Mouse (Mus musculus): ENCODE measurements around the gene Pbx4. TPM values are rescaled to one million over a fixed set of nuclear protein-coding genes. Genes with fewer than 3 reads are reported as not detected.

Pbx4 gene
- total RNA-seq (2021): 10 to 100 TPM; 12.4 to 14.0 TPM
- long read RNA-seq, partial matches to known transcripts: 1 of 13 reads
- long read RNA-seq, other reads (novel, unspliced or antisense): 6 of 13 reads

DNA sequence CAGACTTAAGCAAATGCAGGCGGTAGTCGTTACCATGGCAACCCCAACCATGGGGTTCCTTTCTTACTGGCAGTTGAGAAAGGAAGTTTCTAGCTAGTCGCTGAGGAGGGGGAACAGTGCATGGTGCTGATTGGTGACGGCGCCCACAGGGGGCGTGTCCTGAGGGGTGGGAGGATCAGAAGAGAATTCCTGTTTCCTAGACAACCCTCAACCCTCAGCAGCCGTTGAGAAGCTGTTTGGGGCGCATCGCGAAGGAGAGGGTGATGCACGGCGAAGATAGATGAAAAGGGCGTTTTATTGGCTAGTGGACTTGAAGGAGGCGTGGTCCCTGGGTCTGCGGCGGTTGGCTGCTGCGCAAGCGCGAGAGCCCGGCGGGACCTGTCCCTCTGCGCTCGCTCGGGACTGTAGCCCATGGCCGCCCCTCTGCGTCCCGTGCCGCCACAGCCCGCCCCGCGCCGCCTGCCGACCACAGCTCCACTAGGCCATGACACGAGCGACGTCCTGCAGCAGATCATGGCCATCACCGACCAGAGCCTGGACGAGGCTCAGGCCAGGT lies at the start of gene Pbx4:
TSS of gene Pbx4 (plus strand) at position 194 of the 556 bp plus-strand sequence.
- DNase-seq (ENCODE audit: low spot score in 2 of 2): peak; percentile 95

DNA sequence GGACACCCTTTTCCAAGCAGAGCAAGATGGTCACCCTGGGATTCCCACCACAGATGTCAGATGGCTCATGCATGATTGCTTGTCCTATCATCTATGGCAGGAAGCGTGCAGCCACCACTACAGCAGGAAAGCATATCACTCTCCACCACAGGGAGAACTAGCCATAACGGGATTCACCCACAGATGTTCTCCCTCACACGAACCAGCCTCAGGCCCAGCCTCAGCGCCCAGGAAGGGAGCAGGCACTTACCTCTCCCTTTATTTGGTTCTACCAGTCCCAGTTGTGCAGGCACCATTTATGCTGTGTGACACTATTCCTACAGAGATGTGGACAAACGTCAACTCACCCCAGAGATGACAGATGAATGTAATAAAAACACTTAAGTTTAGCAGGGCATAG lies 43.2 kb upstream of the Pbx4 start:
- DNase-seq (ENCODE audit: low spot score in 2 of 2): no peak

DNA sequence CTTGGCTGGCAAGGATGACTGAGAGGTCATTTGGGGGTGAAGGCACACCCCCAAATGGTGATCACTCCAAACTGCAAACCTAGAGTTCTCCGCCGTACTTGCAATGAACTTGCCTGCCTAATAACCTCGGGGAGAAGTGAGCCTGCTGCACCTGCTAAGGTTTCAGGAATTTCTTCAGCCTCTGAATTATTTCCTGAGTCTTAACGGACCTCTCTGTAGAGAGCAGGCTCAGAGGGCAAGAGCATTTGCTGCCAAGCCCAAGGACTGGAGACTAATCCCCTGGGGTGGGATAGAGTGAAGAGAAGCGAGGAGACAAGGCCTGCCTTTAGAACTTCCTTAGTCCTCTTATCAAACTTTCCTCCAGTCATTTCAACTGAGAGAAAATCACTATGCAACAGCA lies 42.6 kb upstream of the Pbx4 start:
- no peak for DNase-seq (ENCODE audit: low spot score in 2 of 2)

DNA sequence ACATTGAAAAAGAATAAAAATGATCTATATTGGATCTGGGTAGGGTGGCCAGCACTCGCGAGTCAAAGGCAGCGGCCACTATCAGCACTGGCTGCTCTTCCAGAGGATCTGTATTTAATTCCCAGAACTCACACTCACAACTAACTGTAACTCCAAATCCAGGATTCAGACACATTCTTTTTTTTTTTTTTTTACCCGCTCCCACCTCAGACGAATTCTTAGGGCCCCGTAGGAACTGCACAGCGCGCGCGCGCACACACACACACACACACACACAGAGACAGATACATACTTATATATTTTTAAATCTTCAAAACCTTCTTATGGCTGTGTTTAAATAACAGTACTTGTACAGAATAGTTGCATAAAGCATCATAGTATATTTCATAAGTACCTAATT lies 41.9 kb upstream of the Pbx4 start:
- DNase-seq (ENCODE audit: low spot score in 2 of 2): no peak

DNA sequence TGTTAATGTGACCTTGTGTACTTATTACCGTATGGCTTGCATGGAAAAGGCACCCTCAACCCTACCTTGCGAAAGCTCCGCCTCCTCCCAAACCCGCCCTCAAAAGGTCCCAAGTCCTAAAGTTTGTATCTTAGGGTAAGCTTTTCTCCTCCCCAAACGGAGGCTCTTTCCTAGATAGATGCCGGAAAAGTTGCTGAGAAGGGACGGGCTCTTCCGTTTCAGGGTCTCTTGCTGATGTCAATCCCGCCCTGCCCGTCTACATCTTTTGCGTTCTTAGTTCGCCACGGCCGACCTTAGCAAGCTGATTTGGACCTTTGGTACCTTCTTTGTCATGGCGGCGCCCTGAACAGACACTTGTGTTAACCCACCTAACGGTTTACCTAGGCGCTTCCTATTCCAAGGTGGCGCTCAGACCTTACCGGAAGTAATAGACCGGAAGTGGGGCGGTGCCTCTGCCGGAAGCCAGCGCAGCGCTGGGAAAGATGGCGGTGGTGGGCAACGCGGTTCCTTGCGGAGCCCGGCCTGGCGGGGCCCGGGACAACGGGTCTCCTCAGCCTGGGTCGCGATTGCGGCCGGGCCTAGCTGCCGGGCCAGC lies 41.4 kb upstream of the Pbx4 start, which contains the start of the genes Atp13a1 and Zfp866:
TSS of gene Atp13a1 (plus strand) at position 391 of the 595 bp plus-strand sequence.
TSS of gene Zfp866 (minus strand) at position 406 of the 595 bp plus-strand sequence.
- peak; percentile 80 to 90 for DNase-seq (ENCODE audit: low spot score in 2 of 2)

DNA sequence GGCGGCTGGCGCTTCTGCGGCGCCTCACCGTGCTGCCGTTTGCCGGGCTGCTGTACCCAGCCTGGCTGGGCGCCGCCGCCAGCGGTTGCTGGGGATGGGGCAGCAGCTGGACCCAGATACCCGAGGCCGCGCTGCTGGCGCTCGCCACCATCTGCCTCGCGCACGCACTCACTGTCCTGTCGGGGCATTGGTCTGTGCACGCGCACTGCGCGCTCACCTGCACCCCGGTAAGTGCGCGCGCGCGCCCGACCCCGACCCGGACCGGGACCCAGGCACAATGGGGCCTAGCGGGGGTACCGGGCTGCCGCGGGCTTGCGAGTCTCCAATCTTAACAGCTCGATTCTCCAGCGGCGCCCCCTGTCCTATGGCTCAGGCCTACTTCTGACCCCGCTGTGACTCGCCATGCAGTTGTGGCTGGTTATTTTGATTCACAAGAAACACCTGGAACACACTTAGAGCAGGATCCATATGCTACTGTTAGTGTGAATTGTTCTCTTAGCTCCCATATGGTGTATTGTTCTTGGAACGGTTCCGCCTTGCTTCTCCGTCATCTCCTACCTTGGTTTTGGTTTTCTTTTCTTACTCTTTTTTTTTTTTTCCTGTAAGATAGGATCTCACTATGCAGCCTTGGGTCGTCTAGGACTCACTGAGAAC lies 40.7 kb upstream of the Pbx4 start:
- peak in 1 of 2 experiments; percentile 19 for DNase-seq (ENCODE audit: low spot score in 2 of 2)

DNA sequence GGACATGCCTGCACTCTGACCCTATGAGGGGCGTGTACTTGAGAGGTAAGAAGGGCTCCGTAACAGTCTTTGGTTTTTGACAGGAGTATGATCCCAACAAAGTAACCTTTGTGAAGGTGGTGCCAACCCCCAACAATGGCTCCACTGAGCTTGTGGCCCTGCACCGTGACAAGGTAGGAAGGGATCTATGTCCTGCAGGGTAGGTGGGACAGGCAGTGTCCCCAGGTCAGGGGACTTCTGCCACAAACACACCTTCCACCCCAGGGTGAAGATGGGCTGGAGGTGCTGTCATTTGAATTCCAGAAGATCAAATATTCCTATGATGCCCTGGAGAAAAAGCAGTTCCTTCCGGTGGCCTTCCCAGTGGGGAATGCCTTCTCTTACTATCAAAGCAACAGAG lies 38.6 kb upstream of the Pbx4 start:
- no peak for DNase-seq (ENCODE audit: low spot score in 2 of 2)

DNA sequence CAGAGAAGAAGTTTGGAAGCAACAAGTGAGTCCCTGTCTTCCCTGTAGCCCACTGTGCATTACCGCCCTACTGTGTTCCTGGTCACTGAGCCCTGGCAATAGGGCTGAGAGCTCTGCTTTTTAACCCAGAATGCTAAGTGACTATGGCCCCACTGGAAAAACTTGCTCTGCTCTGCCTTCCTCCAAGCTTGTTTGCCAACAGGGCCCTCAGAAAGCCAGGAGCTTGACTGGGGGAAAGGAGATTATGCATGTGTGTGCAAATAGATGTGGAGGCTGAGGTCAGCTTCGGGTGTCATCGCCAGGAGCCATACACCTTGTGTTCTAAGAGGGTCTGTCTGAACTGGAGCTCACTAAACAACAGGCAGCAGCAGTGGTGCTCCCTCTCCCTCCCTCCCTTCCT lies 38.2 kb upstream of the Pbx4 start:
- DNase-seq (ENCODE audit: low spot score in 2 of 2): no peak

DNA sequence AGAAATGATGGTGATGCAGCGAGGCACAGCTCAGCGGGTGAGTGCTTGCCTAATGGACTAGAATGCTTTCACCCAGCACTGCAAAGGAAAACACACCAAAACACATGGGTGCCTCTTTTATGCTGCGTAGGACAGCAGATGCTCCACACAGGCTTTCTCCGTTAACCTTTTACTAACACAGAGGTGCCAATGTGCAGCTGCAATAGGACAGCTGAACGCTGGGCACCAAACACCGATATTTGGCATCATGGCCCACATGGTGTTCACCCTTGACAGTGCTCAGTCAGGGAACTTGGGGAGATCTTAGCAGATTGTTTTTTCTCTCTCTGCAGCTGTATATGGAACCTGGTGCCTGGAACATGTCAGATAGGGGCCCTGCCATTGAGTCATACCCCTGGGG lies 37.4 kb upstream of the Pbx4 start:
- no peak for DNase-seq (ENCODE audit: low spot score in 2 of 2)

DNA sequence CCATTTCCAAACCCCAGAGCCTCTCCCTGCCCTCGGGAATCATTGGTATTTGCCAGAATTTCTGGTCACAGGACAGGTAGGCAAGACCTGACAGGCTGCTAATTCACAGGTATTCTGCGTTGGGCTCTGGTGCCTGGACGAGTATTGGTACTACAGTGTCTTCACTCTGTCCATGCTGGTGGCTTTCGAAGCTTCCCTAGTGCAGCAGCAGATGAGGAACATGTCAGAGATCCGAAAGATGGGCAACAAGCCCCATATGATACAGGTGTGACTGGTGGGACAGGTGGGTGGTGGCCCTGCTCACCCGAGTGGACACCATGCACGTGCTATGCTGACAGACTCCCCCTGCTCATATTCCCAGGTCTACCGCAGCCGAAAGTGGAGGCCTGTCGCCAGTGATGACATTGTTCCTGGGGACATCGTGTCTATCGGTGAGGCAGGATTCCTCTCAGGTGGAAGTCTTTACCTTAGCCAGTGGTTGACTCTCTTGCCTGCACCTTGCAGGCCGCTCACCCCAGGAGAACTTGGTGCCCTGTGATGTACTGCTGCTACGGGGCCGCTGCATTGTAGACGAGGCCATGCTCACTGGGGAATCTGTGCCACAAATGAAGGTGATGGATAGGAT lies 35.5 kb upstream of the Pbx4 start:
- no peak for DNase-seq (ENCODE audit: low spot score in 2 of 2)

DNA sequence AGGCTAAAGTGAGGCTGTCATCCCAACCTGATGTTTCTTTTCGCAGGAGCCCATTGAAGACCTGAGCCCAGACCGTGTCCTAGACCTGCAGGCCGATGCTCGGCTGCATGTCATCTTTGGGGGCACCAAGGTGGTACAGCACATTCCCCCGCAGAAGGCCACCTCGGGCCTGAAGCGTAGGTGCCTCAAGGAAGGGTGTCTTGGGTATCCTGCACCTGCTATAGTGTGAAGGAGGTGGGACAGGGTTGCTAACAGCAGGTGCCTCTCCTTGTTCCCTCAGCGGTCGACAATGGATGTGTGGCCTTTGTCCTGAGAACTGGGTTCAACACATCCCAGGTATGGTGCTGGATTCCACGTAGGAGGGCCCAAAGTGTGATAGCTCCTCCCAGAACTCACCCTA lies 34.6 kb upstream of the Pbx4 start:
- no peak for DNase-seq (ENCODE audit: low spot score in 2 of 2)

DNA sequence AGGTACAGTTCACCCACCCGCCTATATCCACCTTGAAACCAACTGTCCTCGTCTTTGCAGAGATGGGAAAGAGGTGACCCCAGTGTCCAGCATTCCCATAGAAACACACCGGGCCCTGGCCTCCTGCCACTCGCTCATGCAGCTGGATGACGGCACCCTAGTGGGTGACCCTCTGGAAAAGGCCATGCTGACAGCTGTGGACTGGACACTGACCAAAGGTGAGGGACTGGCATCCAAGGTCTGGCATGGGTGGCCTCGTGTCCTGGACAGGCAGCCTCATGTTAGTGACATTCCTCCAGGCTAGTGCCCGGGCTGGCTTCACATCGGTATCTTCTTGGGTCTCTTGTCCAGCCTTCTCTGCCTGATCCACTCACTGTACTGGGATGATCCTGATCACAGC lies 33.0 kb upstream of the Pbx4 start:
- DNase-seq (ENCODE audit: low spot score in 2 of 2): no peak

DNA sequence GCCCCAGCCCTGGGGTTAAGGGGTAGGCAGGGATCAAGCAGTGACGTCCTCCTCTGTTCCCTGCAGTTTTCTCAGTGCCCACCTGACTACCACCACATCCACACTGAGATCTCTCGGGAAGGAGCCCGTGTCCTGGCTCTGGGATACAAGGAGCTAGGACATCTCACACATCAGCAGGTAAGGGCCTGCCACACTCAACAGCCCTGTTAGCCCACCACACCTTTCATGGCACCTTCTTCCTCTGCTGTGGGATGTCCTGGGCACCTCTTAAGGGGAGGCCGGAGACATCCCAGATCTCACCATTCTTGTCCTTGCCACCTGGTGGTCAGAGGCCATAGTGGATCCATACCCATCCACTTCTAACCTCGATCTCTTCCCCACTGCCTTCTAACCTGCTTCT lies 32.3 kb upstream of the Pbx4 start:
- no peak for DNase-seq (ENCODE audit: low spot score in 2 of 2)

DNA sequence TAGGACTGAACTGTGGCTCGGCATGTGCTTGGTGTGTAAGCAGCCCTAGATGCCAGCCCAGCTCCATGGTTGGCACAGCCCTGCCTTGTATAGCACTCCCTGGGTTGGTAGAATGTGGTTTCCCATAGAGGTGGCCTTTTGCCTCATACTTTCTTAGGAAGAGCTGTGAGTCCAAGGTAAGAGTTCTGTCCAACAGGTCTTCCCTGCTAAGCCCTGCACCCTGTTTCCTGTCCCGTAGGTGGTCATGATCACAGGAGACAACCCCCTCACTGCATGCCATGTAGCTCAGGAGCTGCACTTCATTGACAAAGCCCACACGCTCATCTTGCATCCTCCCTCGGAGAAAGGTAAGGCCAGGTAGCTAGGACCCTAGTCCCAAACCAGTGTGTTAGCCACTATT lies 30.5 kb upstream of the Pbx4 start:
- no peak for DNase-seq (ENCODE audit: low spot score in 2 of 2)

DNA sequence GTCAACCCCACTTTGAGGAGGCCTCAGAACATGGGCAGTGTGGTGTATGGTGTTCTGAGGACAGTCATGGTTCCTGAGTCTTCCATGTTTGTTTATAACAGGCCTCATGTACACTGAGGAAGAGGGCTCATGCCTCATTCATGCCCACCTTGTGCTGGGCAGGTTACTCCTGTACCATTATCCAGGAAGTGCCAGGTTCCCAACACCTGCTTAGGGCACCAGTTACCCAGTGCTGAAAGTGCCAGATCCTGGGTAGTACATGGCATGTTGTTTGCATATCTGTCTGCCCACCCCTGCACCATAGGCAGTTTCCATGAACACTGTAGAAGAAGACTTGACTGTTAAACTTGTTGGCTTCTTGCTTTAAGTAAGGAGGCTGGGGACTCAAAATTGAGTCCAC lies 30.1 kb upstream of the Pbx4 start:
- DNase-seq (ENCODE audit: low spot score in 2 of 2): no peak

DNA sequence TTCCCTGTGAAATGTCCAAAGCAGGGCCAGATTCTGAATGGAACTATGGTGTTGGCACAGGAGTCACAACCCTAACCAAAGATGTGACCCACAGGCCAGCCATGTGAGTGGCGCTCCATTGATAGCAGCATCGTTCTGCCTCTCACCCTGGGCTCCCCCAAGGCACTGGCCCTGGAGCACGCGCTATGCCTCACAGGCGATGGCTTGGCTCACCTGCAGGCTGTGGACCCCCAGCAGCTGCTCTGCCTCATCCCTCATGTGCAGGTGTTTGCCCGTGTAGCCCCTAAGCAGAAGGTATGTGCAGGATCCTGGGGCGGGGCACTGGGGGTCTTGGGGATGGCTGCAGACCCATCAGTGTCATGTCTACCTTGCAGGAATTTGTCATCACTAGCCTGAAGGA lies 28.9 kb upstream of the Pbx4 start:
- no peak for DNase-seq (ENCODE audit: low spot score in 2 of 2)

DNA sequence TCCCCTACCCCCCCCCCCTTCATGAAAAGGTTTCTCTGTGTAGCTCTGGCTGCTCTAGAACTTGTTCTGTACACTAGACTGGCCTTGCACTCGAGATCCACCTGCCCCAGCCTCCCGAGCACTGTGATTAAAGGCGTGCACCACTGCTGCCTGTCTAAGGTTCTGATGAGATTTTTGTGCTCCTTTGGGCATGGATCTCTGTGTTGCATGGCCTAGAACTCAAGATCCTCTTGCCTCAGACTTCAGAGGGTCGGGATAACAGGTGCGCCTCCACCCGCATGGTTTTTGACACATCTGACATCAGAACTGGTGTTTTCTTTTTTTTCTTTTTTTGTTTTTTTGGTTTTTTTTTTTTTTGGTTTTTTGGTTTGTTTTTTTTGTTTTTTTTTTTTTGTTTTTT lies 27.8 kb upstream of the Pbx4 start:
- DNase-seq (ENCODE audit: low spot score in 2 of 2): no peak

DNA sequence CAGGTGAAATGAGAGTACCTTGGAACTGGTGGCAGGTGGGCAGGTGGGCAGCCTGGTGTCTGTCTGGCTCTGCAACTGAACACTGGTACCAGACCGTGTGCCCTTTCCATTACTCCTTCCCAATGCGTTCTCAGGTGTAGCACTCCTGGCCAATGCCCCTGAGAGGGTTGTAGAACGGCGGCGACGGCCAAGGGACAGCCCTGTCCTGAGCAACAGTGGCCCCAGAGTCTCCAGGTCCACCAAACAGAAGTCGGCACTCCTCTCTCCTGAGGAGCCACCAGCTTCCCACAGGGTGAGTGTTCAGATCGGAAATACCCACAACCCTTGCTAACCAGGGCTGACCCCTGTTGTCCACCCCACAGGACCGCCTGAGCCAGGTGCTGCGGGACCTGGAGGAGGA lies 27.2 kb upstream of the Pbx4 start:
- DNase-seq (ENCODE audit: low spot score in 2 of 2): no peak

DNA sequence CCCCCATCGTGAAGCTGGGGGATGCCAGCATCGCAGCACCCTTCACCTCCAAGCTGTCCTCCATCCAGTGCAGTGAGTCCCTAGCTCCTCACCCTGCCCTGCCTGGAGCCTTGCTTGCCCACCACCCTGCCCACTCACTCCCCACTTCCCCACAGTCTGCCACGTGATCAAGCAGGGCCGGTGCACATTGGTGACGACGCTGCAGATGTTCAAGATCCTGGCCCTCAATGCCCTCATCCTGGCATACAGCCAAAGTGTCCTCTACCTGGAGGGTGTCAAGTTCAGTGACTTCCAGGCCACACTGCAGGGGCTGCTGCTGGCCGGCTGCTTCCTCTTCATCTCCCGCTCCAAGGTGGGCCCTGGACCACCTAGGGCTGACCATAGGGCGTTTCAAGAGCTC lies 26.8 kb upstream of the Pbx4 start:
- no peak for DNase-seq (ENCODE audit: low spot score in 2 of 2)

DNA sequence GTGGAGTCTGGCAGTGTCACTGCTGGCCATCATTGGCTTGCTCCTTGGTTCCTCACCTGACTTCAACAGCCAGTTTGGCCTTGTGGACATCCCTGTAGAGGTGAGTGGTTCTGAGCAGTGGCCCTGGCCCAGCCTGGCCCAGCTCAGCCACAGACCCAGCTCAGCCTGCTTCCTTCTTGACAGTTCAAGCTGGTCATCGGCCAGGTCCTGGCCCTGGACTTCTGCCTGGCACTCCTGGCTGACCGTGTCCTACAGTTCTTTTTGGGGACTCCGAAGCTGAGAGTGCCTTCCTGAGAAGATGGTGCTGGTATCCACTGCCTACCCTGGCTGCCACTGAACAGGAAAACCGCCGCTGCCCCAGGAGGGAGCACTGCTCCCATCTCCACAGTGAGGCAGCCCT lies 25.1 kb upstream of the Pbx4 start:
- DNase-seq (ENCODE audit: low spot score in 2 of 2): no peak

DNA sequence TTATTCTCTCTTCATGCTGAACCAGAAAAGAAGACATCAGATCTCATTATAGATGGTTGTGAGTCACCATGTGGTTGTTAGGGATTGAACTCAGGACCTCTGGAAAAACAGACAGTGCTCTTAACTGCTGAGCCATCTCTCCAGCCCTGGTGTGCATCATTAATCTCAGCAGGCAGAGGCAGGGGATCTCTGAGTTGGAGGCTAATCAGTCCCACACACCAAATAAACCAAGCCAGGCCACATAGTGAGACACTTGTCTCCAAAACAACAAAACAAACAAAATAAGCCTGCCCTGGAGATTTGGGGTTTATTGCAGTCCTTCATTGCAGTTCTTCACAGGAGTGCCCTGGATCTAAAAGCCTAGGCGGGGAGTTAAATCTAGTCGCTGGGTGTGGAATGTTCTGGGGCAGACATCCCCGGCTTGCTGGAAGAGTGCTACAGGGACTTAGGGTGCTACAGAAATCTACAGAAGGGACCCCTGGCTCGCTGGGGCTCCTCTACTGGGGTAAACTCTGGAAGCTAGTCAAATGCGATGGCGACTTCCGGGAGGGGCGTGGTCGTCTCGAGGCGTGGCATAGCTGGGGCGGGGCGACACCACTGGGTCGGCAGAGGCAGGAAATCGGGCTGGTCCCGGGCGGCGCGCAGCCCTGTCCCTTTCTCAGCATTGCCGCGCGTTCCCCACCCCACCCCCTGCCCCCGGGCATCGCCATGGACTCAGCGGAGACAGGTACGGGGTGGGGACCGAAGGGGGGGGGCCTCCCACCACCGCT lies 24.0 kb upstream of the Pbx4 start, which contains the start of gene Gmip:
TSS of gene Gmip (plus strand) at position 586 of the 770 bp plus-strand sequence.
- DNase-seq (ENCODE audit: low spot score in 2 of 2): peak in 1 of 2 experiments; percentile 56
